Mouse (Mus musculus) limb, embryonic 12.5 days (tissue): ENCODE results near the gene Lztr1. TPM values are rescaled to one million over a fixed set of nuclear protein-coding genes. Genes with fewer than 3 reads are reported as not detected.

Source experiments
- ATAC-seq: fragments of 200-750 bp; cut with Nextera tagmentation; 2 replicates; pipeline ENCODE4 v1.8.0; 2017; ENCODE audit warnings: low read depth, moderate TSS enrichment; ENCODE audit not compliant: insufficient number of reproducible peaks, insufficient read depth, low FRiP score, low TSS enrichment
- H3K27ac ChIP-seq: fragments of 300-500 bp; sonication (generic); 2 replicates; pipeline ENCODE4 v1.5.1; 2016; ENCODE audit warnings: mild to moderate bottlenecking, moderate library complexity
- H3K27me3 ChIP-seq: fragments of 300-500 bp; sonication (generic); 2 replicates; pipeline ENCODE4 v1.6.1; 2016; ENCODE audit warnings: mild to moderate bottlenecking, moderate library complexity
- H3K36me3 ChIP-seq: fragments of 300-500 bp; sonication (generic); 2 replicates; pipeline ENCODE4 v1.6.1; 2016; ENCODE audit warnings: mild to moderate bottlenecking, moderate library complexity
- H3K4me1 ChIP-seq: fragments of 300-500 bp; sonication (generic); replicated peaks from 2 replicates; pipeline ENCODE4 v1.6.1; 2016
- H3K4me2 ChIP-seq: fragments of 300-500 bp; sonication (generic); 2 replicates; pipeline ENCODE4 v1.6.1; 2016; ENCODE audit warnings: mild to moderate bottlenecking, moderate library complexity
- H3K4me3 ChIP-seq: fragments of 300-500 bp; sonication (generic); replicated peaks from 2 replicates; pipeline ENCODE4 v1.5.1; 2016; ENCODE audit warnings: mild to moderate bottlenecking
- H3K9ac ChIP-seq: fragments of 300-500 bp; sonication (generic); replicated peaks from 2 replicates; pipeline ENCODE4 v1.6.1; 2016; ENCODE audit warnings: mild to moderate bottlenecking, moderate library complexity
- H3K9me3 ChIP-seq: fragments of 300-500 bp; sonication (generic); 2 replicates; pipeline ENCODE4 v1.6.1; 2016; ENCODE audit warnings: mild to moderate bottlenecking, moderate library complexity
- WGBS: fragments of 180-500 bp; shearing (Covaris S2); methylation state at CpG from one replicate; pipeline ENCODE4 v1.1.7; 2016; 5-methylcytosine and 5-hydroxymethylcytosine counted together
- polyA plus RNA-seq: library from polyadenylated mRNA; unstranded; fragments of >200 nt; fragmentation: Nextera tagmentation; extraction: Ambion mirVana; gene quantifications from 2 replicates; pipeline ENCODE4 v1.2.1, GENCODE M21; 2016

Gene Lztr1
- polyA plus RNA-seq = 104 and 111 TPM in 2 replicates

- Histone ChIP-seq H3K27me3 (no peaks in the 10 kb centered on the region), H3K36me3 (peaks cover 31% of the 10 kb centered on the region), H3K9ac (peak within 1 kb of the TSS; percentile 81), H3K4me3 (peak within 1 kb of the TSS; percentile 74), H3K4me2 (peak within 1 kb of the TSS; percentile 67), H3K27ac (peak within 1 kb of the TSS; percentile 78), H3K9me3 (no peaks in the 10 kb centered on the region), H3K4me1 (peaks cover 12% of the 10 kb centered on the region)
- peak; percentile 95 for ATAC-seq
- under 1% methylated on average over 50 of the region's 50 CpGs for WGBS
These were observed at the start of gene Lztr1 for GRCm38 (mm10) chr16:17508546-17509239. Gene Lztr1, plus strand, starts transcription at chr16:17508688.

DNA sequence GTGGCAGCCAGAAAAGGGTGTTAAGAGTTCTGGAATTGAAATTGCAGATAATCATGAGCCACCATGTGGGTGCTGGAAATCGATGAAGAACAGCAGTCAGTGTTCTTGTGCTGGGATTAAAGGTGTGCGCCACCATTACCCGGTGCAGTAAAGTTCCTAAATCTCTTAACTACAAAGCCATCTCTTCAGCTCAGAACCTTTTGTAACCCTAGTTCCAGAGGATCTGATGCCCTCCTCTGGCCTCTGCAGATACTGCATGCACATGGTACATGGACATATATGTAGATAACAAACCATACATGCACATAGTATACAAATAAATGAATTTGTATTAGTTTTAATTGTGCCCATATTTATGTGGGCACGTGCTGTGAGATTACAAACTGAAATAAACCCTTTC, 48.2 kb upstream of the Lztr1 start:
- H3K36me3 ChIP-seq = peaks cover 78% of the 10 kb centered on the region
- no peaks in the 10 kb centered on the region for H3K27me3 ChIP-seq
- no peak overlapping the region for H3K27ac ChIP-seq
- H3K4me3 ChIP-seq = no peak overlapping the region
- WGBS = 90% methylated on average over 4 of the region's 4 CpGs
- H3K9me3 ChIP-seq = no peaks in the 10 kb centered on the region
- no peak overlapping the region for H3K4me2 ChIP-seq
- no peak for ATAC-seq
- no peak overlapping the region for H3K9ac ChIP-seq
- peaks cover 17% of the 10 kb centered on the region; the same call in 1 of the 2 replicates for H3K4me1 ChIP-seq

DNA sequence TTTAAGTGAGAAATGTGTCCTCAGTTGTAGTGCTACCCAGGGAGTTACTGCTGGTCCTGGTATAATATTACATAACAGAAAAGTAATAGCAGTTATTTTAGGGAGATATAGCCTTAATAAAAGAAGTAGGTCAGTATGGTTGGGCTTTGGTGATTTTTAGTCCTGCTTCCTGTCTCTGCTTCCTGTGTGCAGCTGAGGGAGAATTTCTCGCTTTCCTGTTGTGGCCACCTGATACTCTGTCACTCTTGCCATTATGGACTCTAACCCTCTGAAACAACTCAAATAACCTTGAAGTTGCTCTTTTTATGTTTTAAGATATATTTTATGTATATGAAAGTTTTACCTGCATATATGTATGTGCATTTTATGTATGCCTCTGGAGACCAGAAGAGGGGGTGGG, 46.9 kb upstream of the Lztr1 start:
- no peak overlapping the region for H3K27ac ChIP-seq
- no peak overlapping the region for H3K9ac ChIP-seq
- H3K4me1 ChIP-seq = 0 out of 2 replicates have a peak, but pooled peaks cover 13% of the 10 kb centered on the region
- ATAC-seq = no peak
- H3K4me2 ChIP-seq = no peak overlapping the region
- H3K27me3 ChIP-seq = no peaks in the 10 kb centered on the region
- peaks cover 66% of the 10 kb centered on the region for H3K36me3 ChIP-seq
- no peak overlapping the region for H3K4me3 ChIP-seq
- no peaks in the 10 kb centered on the region for H3K9me3 ChIP-seq
- WGBS = 93% methylated on average over 1 of the region's 1 CpGs

DNA sequence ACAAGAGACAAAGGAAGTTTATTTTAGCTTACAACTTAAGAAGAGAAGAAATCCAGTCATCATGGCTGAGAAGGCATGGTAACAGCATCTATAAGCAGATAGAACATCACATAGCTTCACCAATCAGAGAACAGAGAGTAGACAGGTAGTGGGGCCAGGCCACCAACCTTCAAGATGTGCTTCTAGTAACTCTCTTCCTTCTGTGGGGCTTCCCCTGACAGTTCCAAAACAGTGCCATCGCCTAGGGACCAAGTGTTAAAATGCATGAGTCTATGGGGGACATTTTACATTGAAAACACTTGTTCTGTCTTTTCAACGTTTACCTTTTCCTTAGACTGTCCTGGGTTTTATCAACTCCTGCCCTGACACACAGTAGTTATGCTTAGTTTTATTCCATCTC, 45.3 kb upstream of the Lztr1 start:
- no peak overlapping the region for H3K27ac ChIP-seq
- H3K27me3 ChIP-seq = no peaks in the 10 kb centered on the region
- no peak overlapping the region for H3K4me3 ChIP-seq
- 0 out of 2 replicates have a peak, but pooled peaks cover 7% of the 10 kb centered on the region for H3K4me1 ChIP-seq
- no peak for ATAC-seq
- WGBS = 86% methylated on average over 2 of the region's 2 CpGs
- peaks cover 57% of the 10 kb centered on the region for H3K36me3 ChIP-seq
- no peak overlapping the region for H3K9ac ChIP-seq
- no peak overlapping the region for H3K4me2 ChIP-seq
- H3K9me3 ChIP-seq = no peaks in the 10 kb centered on the region

DNA sequence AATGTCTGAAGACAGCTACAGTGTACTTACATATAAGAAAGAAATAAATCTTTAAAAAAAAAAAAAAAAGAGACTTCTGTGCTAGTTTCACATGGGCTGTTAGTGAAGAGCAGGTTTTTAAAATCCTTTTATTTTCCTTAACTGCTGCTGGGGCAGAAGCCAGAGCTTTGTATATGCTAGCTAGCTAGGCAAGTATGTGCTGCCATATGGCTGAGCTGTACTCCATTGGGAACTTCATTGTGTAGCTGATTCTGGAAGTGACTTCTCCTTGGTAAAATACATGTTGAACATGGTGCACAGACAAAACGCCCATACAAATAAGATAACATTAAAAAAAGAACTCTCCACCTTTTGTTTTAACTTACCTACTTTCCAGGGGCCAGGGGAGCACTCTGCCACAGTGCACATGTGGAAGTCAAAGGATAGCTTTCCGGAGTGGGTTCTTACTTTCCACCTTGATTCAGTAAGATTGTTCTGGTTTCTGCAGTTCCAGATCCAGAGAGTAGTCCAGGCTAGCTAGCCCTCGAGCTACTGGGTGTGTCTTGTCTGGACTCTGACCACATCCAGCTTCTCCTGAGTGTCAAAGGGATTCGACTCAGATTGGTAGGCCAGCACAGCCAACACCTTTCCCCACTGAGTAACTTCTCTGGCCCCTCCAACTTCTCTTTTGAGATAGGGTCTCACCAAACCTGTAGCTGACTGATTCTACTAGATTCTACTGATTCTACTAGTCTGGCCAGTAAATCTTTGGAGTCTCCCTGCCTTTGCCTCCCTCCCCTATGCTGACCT, 41.4 kb upstream of the Lztr1 start:
- Histone ChIP-seq H3K27me3 (no peaks in the 10 kb centered on the region), H3K4me1 (0 out of 2 replicates have a peak, but pooled peaks cover 5% of the 10 kb centered on the region), H3K4me3 (no peak overlapping the region), H3K9me3 (no peaks in the 10 kb centered on the region), H3K36me3 (peaks cover 54% of the 10 kb centered on the region), H3K27ac (no peak overlapping the region), H3K9ac (no peak overlapping the region), H3K4me2 (no peak overlapping the region)
- ATAC-seq = no peak
- 80% methylated on average over 4 of the region's 4 CpGs for WGBS

GRCm38 (mm10) chr16:17472498-17472897, 36.0 kb upstream of the Lztr1 start:
- H3K9ac ChIP-seq = no peak overlapping the region
- 89% methylated on average over 6 of the region's 6 CpGs for WGBS
- no peaks in the 10 kb centered on the region for H3K9me3 ChIP-seq
- no peaks in the 10 kb centered on the region for H3K4me1 ChIP-seq
- no peaks in the 10 kb centered on the region for H3K27me3 ChIP-seq
- H3K36me3 ChIP-seq = peaks cover 67% of the 10 kb centered on the region
- no peak overlapping the region for H3K4me2 ChIP-seq
- H3K4me3 ChIP-seq = no peak overlapping the region
- no peak for ATAC-seq
- H3K27ac ChIP-seq = no peak overlapping the region

GRCm38 (mm10) chr16:17474091-17474490, 34.4 kb upstream of the Lztr1 start:
- Histone ChIP-seq H3K27me3 (no peaks in the 10 kb centered on the region), H3K9ac (0 out of 2 replicates have a peak overlapping the region, but pooled peaks have one; percentile 18), H3K4me2 (no peak overlapping the region), H3K36me3 (peaks cover 77% of the 10 kb centered on the region), H3K4me3 (no peak overlapping the region), H3K4me1 (no peaks in the 10 kb centered on the region), H3K27ac (no peak overlapping the region), H3K9me3 (no peaks in the 10 kb centered on the region)
- no peak for ATAC-seq

DNA sequence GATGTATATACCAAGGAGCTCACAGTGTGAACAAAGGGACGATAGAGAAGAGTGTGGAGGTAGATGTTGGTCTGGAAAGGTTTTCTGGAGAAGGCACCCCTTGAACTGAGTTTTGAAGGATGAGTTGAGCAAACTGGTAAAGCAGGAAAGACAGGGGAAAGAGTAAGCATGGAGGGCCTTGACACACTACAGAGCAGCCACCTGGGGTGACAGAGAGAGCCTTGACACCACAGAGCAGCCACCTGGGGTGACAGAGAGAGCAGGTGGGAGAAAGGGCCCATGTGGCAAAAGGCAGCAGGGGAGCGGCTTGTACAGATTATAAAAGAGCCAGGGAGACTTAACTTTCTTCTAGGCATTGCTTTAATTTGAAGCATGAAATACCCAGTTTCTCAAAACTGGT, 33.7 kb upstream of the Lztr1 start:
- peaks cover 78% of the 10 kb centered on the region for H3K36me3 ChIP-seq
- no peak for ATAC-seq
- no peaks in the 10 kb centered on the region for H3K9me3 ChIP-seq
- H3K4me3 ChIP-seq = no peak overlapping the region
- no peak overlapping the region for H3K9ac ChIP-seq
- WGBS = 82% methylated on average over 2 of the region's 2 CpGs
- H3K4me1 ChIP-seq = no peaks in the 10 kb centered on the region
- H3K4me2 ChIP-seq = no peak overlapping the region
- no peaks in the 10 kb centered on the region for H3K27me3 ChIP-seq
- H3K27ac ChIP-seq = no peak overlapping the region

GRCm38 (mm10) chr16:17475326-17475725, 33.2 kb upstream of the Lztr1 start:
- WGBS = 92% methylated on average over 4 of the region's 4 CpGs
- no peak for ATAC-seq
- no peaks in the 10 kb centered on the region for H3K27me3 ChIP-seq
- no peak overlapping the region for H3K4me2 ChIP-seq
- no peak overlapping the region for H3K9ac ChIP-seq
- no peak overlapping the region for H3K27ac ChIP-seq
- peaks cover 78% of the 10 kb centered on the region for H3K36me3 ChIP-seq
- no peaks in the 10 kb centered on the region for H3K4me1 ChIP-seq
- no peaks in the 10 kb centered on the region for H3K9me3 ChIP-seq
- no peak overlapping the region for H3K4me3 ChIP-seq

DNA sequence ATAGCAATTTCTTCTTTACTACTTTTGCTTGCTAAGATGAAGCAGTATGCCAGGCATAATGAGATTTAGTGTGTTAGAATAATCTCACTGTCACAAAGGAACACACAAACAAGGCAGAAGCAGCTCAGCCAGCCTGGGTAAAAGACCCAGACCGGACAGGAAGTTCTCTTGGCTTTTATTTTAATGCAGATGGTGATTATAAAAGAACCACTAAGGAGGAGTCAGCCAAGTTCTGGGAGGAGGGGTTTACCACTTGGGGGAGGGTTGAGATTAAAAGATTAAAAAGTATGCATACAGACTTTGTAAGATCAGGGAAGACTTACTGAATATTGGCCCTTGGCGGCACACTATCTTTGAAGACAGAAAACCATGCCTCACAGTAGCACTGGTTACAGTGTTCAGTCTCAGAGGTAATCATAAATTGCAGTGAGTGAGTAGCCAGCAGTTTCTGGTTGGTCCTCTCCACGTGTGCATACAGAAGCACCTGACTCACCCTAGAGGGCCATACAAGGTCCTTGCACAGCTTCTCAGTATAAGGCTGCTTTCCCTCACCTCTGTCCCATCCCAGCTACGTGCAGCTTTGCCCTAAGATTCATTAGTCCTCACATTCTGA, 30.1 kb upstream of the Lztr1 start:
- Histone ChIP-seq H3K36me3 (peaks cover 75% of the 10 kb centered on the region), H3K4me1 (no peaks in the 10 kb centered on the region)
- ATAC-seq = no peak; the same call in 1 of the 2 replicates

GRCm38 (mm10) chr16:17481465-17481864, 27.0 kb upstream of the Lztr1 start:
- Histone ChIP-seq H3K9ac (no peak overlapping the region), H3K9me3 (no peaks in the 10 kb centered on the region), H3K27me3 (no peaks in the 10 kb centered on the region), H3K27ac (no peak overlapping the region), H3K4me3 (no peak overlapping the region), H3K36me3 (peaks cover 90% of the 10 kb centered on the region), H3K4me1 (no peaks in the 10 kb centered on the region), H3K4me2 (no peak overlapping the region)
- no peak for ATAC-seq
- 95% methylated on average over 2 of the region's 2 CpGs for WGBS

More for the DNA sequence above, 30.1 kb upstream of the Lztr1 start:
- H3K9me3 ChIP-seq = no peaks in the 10 kb centered on the region
- H3K27me3 ChIP-seq = no peaks in the 10 kb centered on the region
- WGBS = 86% methylated on average over 4 of the region's 4 CpGs
- H3K9ac ChIP-seq = no peak overlapping the region
- no peak overlapping the region for H3K27ac ChIP-seq
- H3K4me2 ChIP-seq = no peak overlapping the region
- H3K4me3 ChIP-seq = no peak overlapping the region
